Mouse (Mus musculus) thymus, adult 2 months (tissue): ENCODE measurements at regions not wholly inside any gene's neighbourhood (a gene's known extent, or its start where the extent isn't known, plus 50 kb on each side); places are given as distances from the start of the nearest gene placed in this dataset.
A peak's percentile ranks its signal among the peaks of the same experiment; 100 is the strongest.

Experiments
- DNase-seq: peaks from one replicate; pipeline ENCODE4 v3.0.0; 2021
- H3K27ac ChIP-seq: fragments of 200-500 bp; 2 replicates; pipeline ENCODE4 v1.5.1; 2012; ENCODE audit warnings: low read length, control low read depth; ENCODE audit not compliant: control insufficient read depth, insufficient read depth
- H3K27me3 ChIP-seq: fragments of 200-500 bp; 2 replicates; pipeline ENCODE4 v1.6.1; 2012; ENCODE audit warnings: mild to moderate bottlenecking, low read length, moderate library complexity, mixed read lengths; ENCODE audit not compliant: control insufficient read depth, insufficient read depth
- H3K36me3 ChIP-seq: fragments of 200-500 bp; 2 replicates; pipeline ENCODE4 v1.6.1; 2012; ENCODE audit warnings: mild to moderate bottlenecking, low read length, moderate library complexity; ENCODE audit not compliant: control insufficient read depth, insufficient read depth
- H3K4me1 ChIP-seq: fragments of 200-500 bp; replicated peaks from 2 replicates; pipeline ENCODE4 v1.6.1; 2012; ENCODE audit warnings: low read length; ENCODE audit not compliant: control insufficient read depth, insufficient read depth
- H3K4me3 ChIP-seq: fragments of 200-500 bp; 2 replicates; pipeline ENCODE4 v1.5.1; 2012; ENCODE audit warnings: mild to moderate bottlenecking, low read length, control low read depth, moderate library complexity; ENCODE audit not compliant: control insufficient read depth, insufficient read depth
- CTCF ChIP-seq: fragments of 200-500 bp; IDR thresholded peaks from 2 replicates; pipeline ENCODE4 v1.5.1; 2012; ENCODE audit warnings: mild to moderate bottlenecking, control low read depth, low read length, moderate library complexity, borderline replicate concordance; ENCODE audit not compliant: control insufficient read depth, poor library complexity, insufficient read depth; ENCODE audit errors: extremely low read depth
- POLR2A ChIP-seq: fragments of 200-500 bp; IDR thresholded peaks from 2 replicates; pipeline ENCODE4 v1.6.1; 2012; ENCODE audit warnings: mild to moderate bottlenecking, low read length, control low read depth, moderate library complexity; ENCODE audit not compliant: control insufficient read depth, poor library complexity, insufficient read depth; ENCODE audit errors: extremely low read depth
- WGBS: fragments of 180-500 bp; shearing (Covaris S2); methylation state at CpG from one replicate; pipeline ENCODE4 v1.1.7; 2018; 5-methylcytosine and 5-hydroxymethylcytosine counted together

DNA sequence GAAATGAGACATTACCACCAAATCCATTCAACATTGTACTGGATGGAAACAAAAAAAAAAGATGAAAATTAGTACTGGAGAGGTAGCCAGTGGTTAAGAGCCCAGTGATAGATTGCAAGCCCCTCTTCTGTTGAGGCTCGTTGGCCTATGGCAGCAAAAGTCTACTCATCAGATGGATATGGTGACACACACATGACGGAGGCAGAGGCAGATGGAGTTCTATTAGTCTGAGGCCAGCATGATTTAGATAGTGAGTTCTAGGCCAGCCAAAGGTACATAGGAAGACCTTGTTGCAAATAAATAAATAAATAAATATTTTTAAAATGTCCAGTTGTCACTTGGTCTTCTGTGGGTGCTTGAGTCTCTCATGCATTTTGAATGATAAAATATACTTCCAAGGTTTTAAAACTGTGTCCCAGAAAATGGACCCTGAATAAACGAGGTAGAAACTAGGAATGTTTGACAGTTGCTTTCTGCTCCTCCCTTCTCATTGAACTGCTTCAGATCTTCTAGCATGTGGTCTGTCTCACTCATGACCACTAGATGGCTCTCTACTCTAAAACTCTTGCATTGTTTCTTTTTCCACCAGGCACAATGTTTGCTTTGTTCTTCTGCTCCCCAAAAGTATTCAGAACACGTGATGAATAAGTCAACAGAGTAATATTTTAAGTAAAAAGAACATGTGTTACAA lies 286.4 kb upstream of the Myo3a start:
- WGBS, result 47% methylated on average over 4 of the region's 4 CpGs
- H3K4me3 ChIP-seq, result no peak overlapping the region
- DNase-seq, result no peak
- no peaks in the 10 kb centered on the region for H3K36me3 ChIP-seq
- H3K27ac ChIP-seq, result no peak overlapping the region
- no peaks in the 10 kb centered on the region for H3K27me3 ChIP-seq
- no peaks in the 10 kb centered on the region for H3K4me1 ChIP-seq
- no peak for TF ChIP-seq POLR2A
- no peak for TF ChIP-seq CTCF

DNA sequence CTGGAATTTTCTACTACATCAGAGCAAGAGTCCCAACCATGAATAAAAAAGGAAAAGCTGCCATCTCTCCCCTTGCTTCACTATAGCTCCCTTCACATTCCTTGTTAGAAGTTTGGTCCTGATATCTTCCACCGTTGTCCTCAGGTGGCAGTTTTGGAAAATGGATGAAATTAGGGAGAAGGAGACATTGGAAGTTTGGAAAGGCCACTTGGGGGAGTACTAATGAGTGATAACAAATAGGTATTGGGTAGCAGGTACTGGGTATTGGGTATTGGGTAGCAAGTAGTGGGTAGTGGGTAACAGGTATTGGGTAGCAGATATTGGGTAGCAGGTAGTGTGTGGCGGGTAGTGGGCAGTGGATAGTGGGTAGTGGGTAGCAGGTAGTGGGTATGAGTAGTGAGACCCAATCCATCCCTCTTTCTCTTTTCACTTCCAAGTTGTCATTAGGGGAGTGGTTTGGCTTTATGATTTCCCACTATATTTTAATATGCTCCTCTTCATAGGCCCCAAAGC lies 285.8 kb upstream of the Myo3a start:
- no peaks in the 10 kb centered on the region for H3K36me3 ChIP-seq
- DNase-seq, result no peak
- no peaks in the 10 kb centered on the region for H3K4me1 ChIP-seq
- H3K27me3 ChIP-seq, result no peaks in the 10 kb centered on the region
- H3K27ac ChIP-seq, result no peak overlapping the region
- 85% methylated on average over 2 of the region's 2 CpGs for WGBS
- TF ChIP-seq POLR2A (no peak), CTCF (no peak)
- no peak overlapping the region for H3K4me3 ChIP-seq

DNA sequence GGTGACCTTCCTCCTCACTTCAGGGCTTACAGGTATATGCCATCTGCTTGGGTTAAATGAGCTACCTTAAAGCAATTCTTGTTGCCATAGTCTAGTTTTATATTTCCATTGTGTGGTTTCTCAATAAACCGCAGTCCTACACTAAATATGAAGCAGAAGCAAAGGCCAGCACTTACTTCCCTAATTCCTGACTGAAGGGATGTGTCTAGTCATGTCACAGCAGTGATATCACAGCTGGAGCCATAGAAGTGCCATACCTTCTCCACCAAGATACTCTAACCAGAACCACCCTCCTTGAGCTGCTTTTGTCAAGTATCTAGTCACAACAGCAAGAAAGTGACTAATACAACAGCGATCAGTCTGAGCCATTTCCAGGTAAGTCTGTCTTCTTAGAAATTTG lies 283.6 kb upstream of the Myo3a start:
- no peak for DNase-seq
- Histone ChIP-seq H3K36me3 (no peaks in the 10 kb centered on the region), H3K4me3 (no peak overlapping the region), H3K4me1 (no peaks in the 10 kb centered on the region), H3K27me3 (no peaks in the 10 kb centered on the region), H3K27ac (no peak overlapping the region)
- WGBS, result 80% methylated on average over 2 of the region's 2 CpGs
- TF ChIP-seq POLR2A, result no peak

DNA sequence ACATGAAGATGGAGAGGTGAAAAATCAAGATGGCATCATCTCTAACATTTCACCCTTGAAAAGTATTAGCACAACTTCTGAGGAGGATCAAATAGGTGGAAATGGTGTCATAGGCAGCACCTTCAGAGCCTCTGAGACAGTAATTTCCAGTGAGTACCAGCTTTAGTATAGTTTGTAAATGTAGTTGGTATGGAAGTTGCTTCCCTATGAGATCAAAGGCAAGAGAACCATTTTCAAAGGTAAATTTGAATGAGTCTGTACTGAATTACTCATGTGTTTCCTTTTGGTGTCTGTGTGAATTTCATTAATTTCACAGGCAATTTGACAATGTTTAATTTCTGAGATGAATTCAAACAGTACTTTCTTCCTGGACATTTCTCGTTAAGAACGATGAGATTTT lies 280.8 kb upstream of the Myo3a start:
- Histone ChIP-seq H3K4me1 (no peaks in the 10 kb centered on the region), H3K4me3 (no peak overlapping the region), H3K27me3 (no peaks in the 10 kb centered on the region), H3K36me3 (no peaks in the 10 kb centered on the region), H3K27ac (no peak overlapping the region)
- no peak for DNase-seq
- 98% methylated on average over 2 of the region's 2 CpGs for WGBS
- TF ChIP-seq CTCF, result no peak
- TF ChIP-seq POLR2A, result no peak

DNA sequence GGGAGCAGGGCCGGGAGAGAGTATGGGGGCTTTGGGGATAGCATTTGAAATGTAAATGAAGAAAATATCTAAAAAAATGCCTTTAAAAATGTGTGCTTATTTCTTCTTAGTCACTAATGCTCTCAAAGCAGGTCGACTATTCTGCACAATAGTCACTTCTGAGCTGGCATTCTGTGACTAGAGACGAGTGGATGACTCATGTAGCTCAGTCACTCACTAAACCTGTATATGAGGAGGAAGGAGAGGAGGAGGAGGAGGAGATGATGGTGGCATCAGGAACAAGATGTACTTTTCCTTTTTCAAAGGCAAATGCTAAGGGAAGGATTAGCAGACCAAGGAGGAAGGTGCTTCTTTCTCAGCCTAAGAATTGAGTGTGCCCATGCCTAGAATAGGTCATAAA lies 276.0 kb upstream of the Myo3a start:
- DNase-seq, result no peak
- no peaks in the 10 kb centered on the region for H3K27me3 ChIP-seq
- no peaks in the 10 kb centered on the region for H3K4me1 ChIP-seq
- no peak overlapping the region for H3K27ac ChIP-seq
- WGBS, result 75% methylated on average over 3 of the region's 3 CpGs
- no peak for TF ChIP-seq CTCF
- TF ChIP-seq POLR2A, result no peak
- no peak overlapping the region for H3K4me3 ChIP-seq
- no peaks in the 10 kb centered on the region for H3K36me3 ChIP-seq

DNA sequence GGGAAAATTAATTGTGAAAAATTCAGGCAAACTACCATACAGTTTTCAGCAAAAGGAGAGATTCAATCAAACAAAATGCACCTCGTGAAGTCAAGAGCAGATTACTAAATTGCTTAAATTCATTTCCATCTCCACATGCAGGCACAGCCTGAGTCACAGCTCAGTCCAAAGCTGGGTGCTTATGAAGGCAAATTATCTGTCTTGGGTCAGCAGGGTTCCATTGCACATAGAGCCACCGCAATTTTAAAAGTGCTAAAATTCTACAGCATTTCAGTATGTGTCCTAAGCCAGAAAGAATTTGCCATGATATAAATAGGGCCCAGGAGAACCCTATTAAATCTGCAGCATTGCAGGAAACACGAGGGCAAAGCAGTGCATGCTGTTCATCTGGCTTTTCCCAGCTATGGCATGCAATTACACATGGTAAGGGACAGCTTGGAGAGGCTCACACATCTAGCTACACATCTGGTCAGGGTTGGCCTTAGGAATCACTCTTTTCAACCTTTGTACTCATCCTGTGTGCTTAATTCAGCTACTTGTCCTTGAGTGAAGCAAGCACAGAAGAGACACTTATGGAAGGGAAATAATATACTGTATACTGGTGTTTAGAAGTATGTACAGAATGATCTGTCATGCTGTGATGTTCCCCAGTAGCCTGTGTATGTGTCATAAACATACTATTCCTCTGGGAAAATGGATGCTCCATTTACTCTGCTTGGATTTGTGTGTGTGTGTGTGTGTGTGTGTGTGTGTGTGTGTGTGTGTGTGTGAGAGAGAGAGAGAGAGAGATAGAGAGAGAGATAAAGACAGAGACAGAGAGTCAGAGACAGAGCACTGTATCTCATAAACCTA lies 271.0 kb upstream of the Myo3a start:
- no peaks in the 10 kb centered on the region for H3K36me3 ChIP-seq
- H3K27me3 ChIP-seq, result no peaks in the 10 kb centered on the region
- H3K4me1 ChIP-seq, result no peaks in the 10 kb centered on the region
- DNase-seq, result no peak
- WGBS, result 91% methylated on average over 3 of the region's 3 CpGs
- no peak overlapping the region for H3K4me3 ChIP-seq
- H3K27ac ChIP-seq, result no peak overlapping the region
- TF ChIP-seq CTCF (no peak), POLR2A (no peak)

DNA sequence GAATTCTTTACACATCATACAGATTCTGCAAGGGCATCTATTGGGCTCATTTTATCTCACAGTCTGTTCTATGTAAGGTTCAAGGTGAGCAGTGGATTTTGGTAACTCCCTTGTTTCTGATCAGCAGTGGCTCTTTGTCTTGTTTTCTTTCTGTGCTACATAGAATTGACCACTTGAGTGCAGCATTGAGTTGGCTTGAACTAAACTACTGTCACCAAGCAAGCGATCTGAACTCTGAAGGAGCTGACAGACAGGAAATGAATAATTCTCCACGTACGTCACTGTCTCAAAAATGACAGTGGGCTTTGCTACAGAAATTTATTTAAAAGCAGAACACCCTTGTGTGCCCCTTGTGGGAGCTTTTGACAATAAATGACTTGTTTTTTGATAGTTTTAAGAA lies 268.9 kb upstream of the Myo3a start:
- Histone ChIP-seq H3K27ac (no peak overlapping the region), H3K36me3 (no peaks in the 10 kb centered on the region), H3K4me3 (no peak overlapping the region), H3K27me3 (no peaks in the 10 kb centered on the region), H3K4me1 (no peaks in the 10 kb centered on the region)
- TF ChIP-seq CTCF, result no peak
- DNase-seq, result peak; percentile 4
- 1% methylated on average over 3 of the region's 3 CpGs for WGBS
